Mouse (Mus musculus): ENCODE data around the gene Adgre5. TPM values are rescaled to one million over a fixed set of nuclear protein-coding genes. Genes with fewer than 3 reads are reported as not detected.

The Adgre5 gene
- total and polyA plus RNA-seq, 3 experiments, result 0.54 to 23.6 (median 3.7) TPM

DNA sequence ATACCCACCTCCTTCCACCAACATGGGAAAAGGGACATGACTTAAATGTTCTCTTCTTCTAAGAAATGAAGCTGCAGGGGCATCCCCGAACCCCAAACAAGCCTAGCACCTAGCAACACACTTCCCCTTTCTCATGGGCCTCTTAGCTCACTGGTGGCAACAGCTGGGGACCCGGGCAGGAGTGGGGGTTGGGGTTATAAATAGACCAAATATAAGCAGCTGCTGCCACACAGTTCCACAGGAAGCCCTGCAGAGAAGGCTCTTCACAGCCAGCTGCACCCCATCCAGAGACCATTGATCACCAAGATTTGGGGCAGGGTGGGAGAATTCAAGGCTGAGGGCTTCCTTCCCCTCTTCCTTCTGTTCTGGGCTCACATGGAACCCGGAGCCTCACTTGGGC lies 7.6 kb upstream of the Adgre5 start (continued):
- peak; percentile 41; the same call in 1 of the 2 replicates for TF ChIP-seq JUN (IDR thresholded peaks at IDR 0.05; ENCODE audit: insufficient read depth, low read depth, low read length)
- no peak for TF ChIP-seq ZC3H11A (IDR thresholded peaks at IDR 0.05; ENCODE audit: low read depth, low read length)
- TF ChIP-seq PAX5 (IDR thresholded peaks at IDR 0.05; ENCODE audit: low read length), result no peak
- peak; percentile 84; the same call in 1 of the 2 replicates for TF ChIP-seq RCOR1 (conservative IDR thresholded peaks at IDR 0.05; ENCODE audit: low read depth, low read length)
- peak; percentile 74 for TF ChIP-seq POLR2A (IDR thresholded peaks at IDR 0.05; ENCODE audit: low read depth, low read length)
- TF ChIP-seq MYC (IDR thresholded peaks at IDR 0.05; ENCODE audit: low read depth, low read length), result peak; percentile 63; the same call in 1 of the 2 replicates
- TF ChIP-seq RAD21 (IDR thresholded peaks at IDR 0.05; ENCODE audit: low read depth, low read length), result no peak; the same call in none of the 2 replicates

GRCm38 (mm10) chr8:83747661-83748346 lies 6.7 kb upstream of the Adgre5 start:
- DNase-seq (ENCODE audit: extremely low read depth), result peak; percentile 94
- TF ChIP-seq SIN3A (IDR thresholded peaks at IDR 0.05; ENCODE audit: low read length) (0 out of 2 replicates have a peak, but pooled peaks have one; percentile 55), CTCF (conservative IDR thresholded peaks at IDR 0.05 in 1 of 2, IDR thresholded peaks at IDR 0.05 in 1 of 2; ENCODE audit: low read depth in 2 of 2, low read length in 2 of 2) (peak in 1 of 2 experiments; percentile 14; a peak in 1 of 4 replicates), RCOR1 (conservative IDR thresholded peaks at IDR 0.05; ENCODE audit: low read depth, low read length) (no peak), IRF4 (IDR thresholded peaks at IDR 0.05; ENCODE audit: low read depth, low read length) (peak; percentile 71), PAX5 (IDR thresholded peaks at IDR 0.05; ENCODE audit: low read length) (no peak), JUND (conservative IDR thresholded peaks at IDR 0.05; ENCODE audit: low read depth, low read length) (0 out of 2 replicates have a peak, but pooled peaks have one; percentile 12), ETS1 (conservative IDR thresholded peaks at IDR 0.05; ENCODE audit: low read depth, low read length) (peak; percentile 96), CHD2 (IDR thresholded peaks at IDR 0.05; ENCODE audit: low read length) (peak; percentile 81), USF1 (IDR thresholded peaks at IDR 0.05; ENCODE audit: low read depth, low read length) (no peak), GABPA (IDR thresholded peaks at IDR 0.05; ENCODE audit: insufficient replicate concordance, low read depth, low read length) (no peak), RAD21 (IDR thresholded peaks at IDR 0.05; ENCODE audit: low read depth, low read length) (no peak), ELF1 (IDR thresholded peaks at IDR 0.05; ENCODE audit: low read depth, low read length) (peak; percentile 60; the same call in 1 of the 2 replicates), MYC (IDR thresholded peaks at IDR 0.05; ENCODE audit: low read depth, low read length) (peak; percentile 29; the same call in 1 of the 2 replicates), SMC3 (IDR thresholded peaks at IDR 0.05; ENCODE audit: low read depth, low read length) (no peak), POLR2A (IDR thresholded peaks at IDR 0.05; ENCODE audit: low read depth, low read length) (peak; percentile 57), ZNF384 (IDR thresholded peaks at IDR 0.05; ENCODE audit: low read depth, low read length) (no peak), EP300 (IDR thresholded peaks at IDR 0.05; ENCODE audit: low read length) (peak; percentile 86), NELFE (IDR thresholded peaks at IDR 0.05; ENCODE audit: low read depth, low read length) (0 out of 2 replicates have a peak, but pooled peaks have one; percentile 49), TBP (conservative IDR thresholded peaks at IDR 0.05; ENCODE audit: low read depth, low read length) (peak; percentile 71), MEF2A (IDR thresholded peaks at IDR 0.05; ENCODE audit: borderline replicate concordance, low read depth, low read length) (peak; percentile 99), USF2 (conservative IDR thresholded peaks at IDR 0.05; ENCODE audit: low read depth, low read length) (no peak), JUN (IDR thresholded peaks at IDR 0.05; ENCODE audit: insufficient read depth, low read depth, low read length) (peak; percentile 41), ZKSCAN1 (IDR thresholded peaks at IDR 0.05; ENCODE audit: borderline replicate concordance, low read depth, low read length) (no peak), CHD1 (IDR thresholded peaks at IDR 0.05; ENCODE audit: low read depth, low read length) (no peak), BHLHE40 (IDR thresholded peaks at IDR 0.05; ENCODE audit: low read depth, low read length) (peak; percentile 87), UBTF (IDR thresholded peaks at IDR 0.05; ENCODE audit: low read depth, low read length) (no peak), ZMIZ1 (IDR thresholded peaks at IDR 0.05; ENCODE audit: low read depth, low read length) (peak; percentile 78), HCFC1 (IDR thresholded peaks at IDR 0.05; ENCODE audit: low read depth, low read length) (no peak; the same call in 1 of the 2 replicates), POLR2AphosphoS2 (IDR thresholded peaks at IDR 0.05; ENCODE audit: low read depth, low read length) (no peak), NRF1 (IDR thresholded peaks at IDR 0.05; ENCODE audit: low read depth, low read length) (0 out of 2 replicates have a peak, but pooled peaks have one; percentile 30), MAFK (IDR thresholded peaks at IDR 0.05; ENCODE audit: insufficient replicate concordance, low read length) (peak; percentile 69; the same call in 1 of the 2 replicates), E2F4 (IDR thresholded peaks at IDR 0.05; ENCODE audit: insufficient replicate concordance, low read depth, low read length) (peak; percentile 46; the same call in 1 of the 2 replicates), MAX (IDR thresholded peaks at IDR 0.05; ENCODE audit: low read length) (peak; percentile 79; the same call in 1 of the 2 replicates)

More at GRCm38 (mm10) chr8:83747661-83748346, 6.7 kb upstream of the Adgre5 start:
- H3K36me3 ChIP-seq (replicated peaks in 1 of 2; ENCODE audit: control insufficient read depth in 1 of 2, insufficient read depth in 1 of 2, low read length in 1 of 2), result no peaks in the 10 kb centered on the region
- H3K9ac ChIP-seq (ENCODE audit: insufficient read depth, low read depth), result peak overlapping the region; percentile 15
- in situ Hi-C loops (cut with MboI; ENCODE audit: low pct_ligation_motif_present, low pct_unique_long_range_greater_than_20kb, low sequenced_read_pairs) (no loop called here), dilution Hi-C loops (cut with MboI; ENCODE audit: extremely low pct_ligation_motif_present, extremely low pct_unique_long_range_greater_than_20kb, low sequenced_read_pairs) (no loop called here)
- peak overlapping the region in 2 of 3 experiments; percentile 30 to 33 for H3K4me3 ChIP-seq (replicated peaks in 1 of 3; ENCODE audit: low read depth in 2 of 3, low read length in 2 of 3, poor library complexity in 1 of 3)
- peak overlapping the region; percentile 76 for H3K27ac ChIP-seq (ENCODE audit: insufficient read depth, low read depth)
- H3K79me2 ChIP-seq (replicated peaks; ENCODE audit: control insufficient read depth, extremely low read depth, insufficient read depth, poor library complexity, severe bottlenecking), result no peaks in the 10 kb centered on the region
- peak overlapping the region; percentile 89 for H3K4me2 ChIP-seq (ENCODE audit: insufficient read depth, low read depth, poor library complexity, severe bottlenecking)
- H3K27me3 ChIP-seq (replicated peaks), result no peaks in the 10 kb centered on the region
- no peaks in the 10 kb centered on the region for H3K9me3 ChIP-seq (replicated peaks; ENCODE audit: low read length)
- H3K4me1 ChIP-seq (ENCODE audit: control insufficient read depth in 1 of 2, insufficient read depth in 2 of 2), result peaks cover 4 to 63% of the 10 kb centered on the region in 2 experiments; a peak in 3 of 4 replicates
